Mouse (Mus musculus): ENCODE measurements around the gene Ankar. TPM values are rescaled to one million over a fixed set of nuclear protein-coding genes. Genes with fewer than 3 reads are reported as not detected.

Gene Ankar
- polyA plus RNA-seq, 1 experiment from 2014 or later: not detected

GRCm38 (mm10) chr1:72722646-72723045 lies 22.3 kb upstream of the Ankar start:
- H3K36me3 ChIP-seq: 0 out of 2 replicates have a peak, but pooled peaks cover 7% of the 10 kb centered on the region
- no peaks in the 10 kb centered on the region for H3K9me3 ChIP-seq
- WGBS: 42% methylated on average over 8 of the region's 8 CpGs
- no peak overlapping the region for H3K27ac ChIP-seq (replicated peaks)
- no peak for ATAC-seq (ENCODE audit: low read depth)
- no peak overlapping the region for H3K4me2 ChIP-seq
- H3K27me3 ChIP-seq: no peaks in the 10 kb centered on the region
- H3K4me1 ChIP-seq (replicated peaks): peaks cover 11% of the 10 kb centered on the region
- H3K9ac ChIP-seq: no peak overlapping the region
- no peak overlapping the region for H3K4me3 ChIP-seq

DNA sequence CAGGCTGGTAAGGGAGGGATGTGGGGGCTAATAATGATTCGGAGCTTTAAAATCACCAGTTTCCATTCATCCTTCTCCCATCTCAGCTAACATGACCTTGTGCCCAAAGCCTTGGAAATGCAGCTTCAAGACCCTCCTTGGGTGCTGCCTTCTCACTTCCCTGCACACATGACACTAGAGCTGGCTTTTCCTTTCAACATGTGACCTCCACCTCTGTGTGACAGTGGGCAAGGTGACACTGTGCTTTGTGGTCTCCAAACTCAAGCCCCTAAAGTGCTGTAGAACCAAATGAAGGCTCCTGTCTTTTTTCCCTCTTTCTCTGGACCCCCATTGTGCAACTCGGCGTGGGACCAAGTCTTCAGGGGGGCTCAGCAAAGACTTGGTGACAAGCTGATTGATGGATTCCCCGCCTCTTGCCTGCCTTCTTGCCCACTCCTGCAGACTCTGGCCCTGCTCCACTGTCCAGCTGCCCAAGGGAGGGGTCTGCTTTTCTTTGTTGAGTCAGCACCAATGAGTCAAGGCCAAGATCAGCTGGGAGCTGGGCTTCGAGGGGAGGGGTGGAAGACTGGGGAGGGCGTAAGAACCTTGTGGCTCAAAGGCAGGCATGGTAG lies 19.8 kb upstream of the Ankar start:
- Histone ChIP-seq H3K4me3 (no peak overlapping the region), H3K27ac (replicated peaks) (no peak overlapping the region), H3K27me3 (no peaks in the 10 kb centered on the region), H3K4me1 (replicated peaks) (peaks cover 11% of the 10 kb centered on the region), H3K36me3 (peaks cover 19% of the 10 kb centered on the region), H3K9ac (no peak overlapping the region), H3K4me2 (no peak overlapping the region), H3K9me3 (no peaks in the 10 kb centered on the region)
- ATAC-seq (ENCODE audit: low read depth): peak; percentile 66
- 18% methylated on average over 6 of the region's 6 CpGs for WGBS

- H3K4me1 ChIP-seq (replicated peaks): peaks cover 15% of the 10 kb centered on the region
- no peak overlapping the region for H3K27ac ChIP-seq (replicated peaks)
- no peaks in the 10 kb centered on the region for H3K9me3 ChIP-seq
- peak; percentile 29; the same call in 1 of the 2 replicates for ATAC-seq (ENCODE audit: low read depth)
- no peak overlapping the region for H3K4me3 ChIP-seq
- 20% methylated on average over 5 of the region's 5 CpGs for WGBS
- peaks cover 32% of the 10 kb centered on the region for H3K36me3 ChIP-seq
- H3K9ac ChIP-seq: no peak overlapping the region
- H3K4me2 ChIP-seq: no peak overlapping the region
- no peaks in the 10 kb centered on the region for H3K27me3 ChIP-seq
Measured at GRCm38 (mm10) chr1:72718846-72719245, 18.5 kb upstream of the Ankar start.

DNA sequence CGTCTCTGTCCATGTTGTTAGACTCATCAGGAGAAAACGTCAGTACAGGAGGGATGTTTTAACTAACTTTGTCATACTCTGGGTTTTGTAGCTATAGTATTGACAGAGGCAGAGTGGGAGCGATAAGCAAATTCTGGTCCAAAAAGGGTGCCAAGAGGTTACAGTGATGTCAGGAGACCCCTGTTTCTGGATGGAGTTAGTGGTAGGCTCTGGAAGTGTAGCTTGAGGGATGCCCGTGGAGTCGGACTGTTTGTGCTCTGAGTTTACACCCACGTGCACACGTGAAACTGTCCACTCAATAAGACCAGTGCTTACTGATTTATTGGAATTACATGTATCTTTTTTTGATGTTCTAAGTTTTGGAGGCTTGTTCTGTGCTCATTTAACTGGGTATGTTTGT lies 17.2 kb upstream of the Ankar start:
- no peak overlapping the region for H3K4me2 ChIP-seq
- WGBS: 93% methylated on average over 7 of the region's 7 CpGs
- H3K4me3 ChIP-seq: no peak overlapping the region
- H3K36me3 ChIP-seq: peaks cover 44% of the 10 kb centered on the region
- H3K9me3 ChIP-seq: no peaks in the 10 kb centered on the region
- no peak overlapping the region for H3K27ac ChIP-seq (replicated peaks)
- H3K27me3 ChIP-seq: no peaks in the 10 kb centered on the region
- ATAC-seq (ENCODE audit: low read depth): no peak
- no peak overlapping the region for H3K9ac ChIP-seq
- peaks cover 26% of the 10 kb centered on the region for H3K4me1 ChIP-seq (replicated peaks)

- no peak overlapping the region for H3K9ac ChIP-seq
- no peaks in the 10 kb centered on the region for H3K9me3 ChIP-seq
- no peak overlapping the region for H3K4me3 ChIP-seq
- no peak for ATAC-seq (ENCODE audit: low read depth)
- peaks cover 33% of the 10 kb centered on the region for H3K4me1 ChIP-seq (replicated peaks)
- no peaks in the 10 kb centered on the region for H3K27me3 ChIP-seq
- WGBS: 12% methylated on average over 5 of the region's 5 CpGs
- no peak overlapping the region for H3K27ac ChIP-seq (replicated peaks)
- no peak overlapping the region for H3K4me2 ChIP-seq
- peaks cover 44% of the 10 kb centered on the region for H3K36me3 ChIP-seq
Measured at GRCm38 (mm10) chr1:72716926-72717325, 16.5 kb upstream of the Ankar start.

DNA sequence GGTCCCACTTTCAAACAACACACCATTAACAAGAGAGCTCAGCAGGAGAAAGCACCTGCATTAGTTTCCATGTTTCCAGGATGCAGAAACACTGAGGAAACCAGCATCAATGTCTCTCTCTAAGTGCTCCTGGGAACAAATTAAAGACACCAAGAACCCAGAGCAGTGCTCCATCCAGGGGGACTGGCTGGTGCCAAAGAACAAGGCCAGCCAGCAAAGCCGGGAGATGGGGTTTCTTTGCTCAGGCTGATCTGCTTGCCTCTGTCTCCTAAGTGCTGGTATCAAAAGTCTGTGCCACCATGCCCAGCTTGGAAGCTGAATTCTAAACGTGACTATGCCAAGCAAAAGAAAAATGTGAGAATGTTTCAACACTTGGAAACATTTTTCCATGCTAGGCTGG lies 16.0 kb upstream of the Ankar start:
- no peak for ATAC-seq (ENCODE audit: low read depth)
- H3K9ac ChIP-seq: no peak overlapping the region
- no peaks in the 10 kb centered on the region for H3K9me3 ChIP-seq
- WGBS: 53% methylated on average over 2 of the region's 2 CpGs
- H3K27ac ChIP-seq (replicated peaks): no peak overlapping the region
- H3K4me2 ChIP-seq: no peak overlapping the region
- peaks cover 35% of the 10 kb centered on the region for H3K4me1 ChIP-seq (replicated peaks)
- no peak overlapping the region for H3K4me3 ChIP-seq
- H3K27me3 ChIP-seq: no peaks in the 10 kb centered on the region
- H3K36me3 ChIP-seq: peaks cover 44% of the 10 kb centered on the region

DNA sequence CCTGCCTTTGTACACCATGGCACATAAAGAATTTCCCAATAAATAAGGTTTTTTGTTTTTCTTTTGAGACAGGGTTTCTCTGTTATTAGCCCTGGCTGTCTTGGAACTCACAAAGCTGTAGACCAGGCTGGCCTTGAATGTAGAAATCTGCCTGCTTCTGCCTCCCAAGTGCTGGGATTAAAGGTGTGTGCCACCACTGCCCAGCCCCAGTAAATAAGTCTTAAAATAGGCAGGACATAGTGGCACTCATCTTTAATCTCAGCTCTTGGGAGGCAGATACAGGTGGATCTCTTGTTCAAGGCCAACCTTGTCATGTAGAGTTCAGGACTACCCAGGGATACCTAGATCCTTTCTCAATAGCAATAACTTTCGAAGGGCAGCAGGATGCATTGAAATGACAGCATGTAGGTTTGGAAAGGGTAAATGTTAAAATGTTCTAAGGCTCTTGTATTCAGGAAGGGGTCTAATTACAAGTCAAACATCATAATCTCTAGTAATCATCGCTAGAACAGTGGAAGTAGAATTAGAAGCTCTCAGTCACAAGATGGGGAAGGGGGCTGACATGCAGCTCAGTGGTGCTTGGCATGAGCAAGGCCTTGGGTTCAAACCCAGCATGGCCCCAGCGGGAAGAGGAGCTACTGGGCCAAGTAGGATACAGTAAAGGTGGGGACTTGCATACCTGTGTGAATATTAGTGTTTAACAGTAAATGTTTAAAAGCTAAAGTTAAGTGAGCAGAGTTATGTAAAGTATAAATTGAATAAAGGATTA lies 15.4 kb upstream of the Ankar start:
- Histone ChIP-seq H3K36me3 (peaks cover 40% of the 10 kb centered on the region), H3K4me1 (replicated peaks) (peaks cover 33% of the 10 kb centered on the region), H3K4me2 (no peak overlapping the region), H3K9me3 (no peaks in the 10 kb centered on the region), H3K27ac (replicated peaks) (no peak overlapping the region), H3K9ac (no peak overlapping the region), H3K4me3 (no peak overlapping the region), H3K27me3 (no peaks in the 10 kb centered on the region)
- no peak for ATAC-seq (ENCODE audit: low read depth)
- WGBS: 83% methylated on average over 3 of the region's 3 CpGs

- Histone ChIP-seq H3K4me3 (no peak overlapping the region), H3K9ac (no peak overlapping the region), H3K9me3 (no peaks in the 10 kb centered on the region), H3K27me3 (no peaks in the 10 kb centered on the region), H3K36me3 (peaks cover 39% of the 10 kb centered on the region), H3K27ac (replicated peaks) (no peak overlapping the region), H3K4me1 (replicated peaks) (peaks cover 26% of the 10 kb centered on the region), H3K4me2 (no peak overlapping the region)
- no peak for ATAC-seq (ENCODE audit: low read depth)
- 94% methylated on average over 1 of the region's 1 CpGs for WGBS
Measured at GRCm38 (mm10) chr1:72715065-72715464, 14.7 kb upstream of the Ankar start.

GRCm38 (mm10) chr1:72714547-72714946 lies 14.2 kb upstream of the Ankar start:
- no peak overlapping the region for H3K4me2 ChIP-seq
- no peak for ATAC-seq (ENCODE audit: low read depth)
- 76% methylated on average over 4 of the region's 4 CpGs for WGBS
- peaks cover 37% of the 10 kb centered on the region for H3K36me3 ChIP-seq
- no peaks in the 10 kb centered on the region for H3K9me3 ChIP-seq
- H3K4me1 ChIP-seq (replicated peaks): peaks cover 24% of the 10 kb centered on the region
- no peak overlapping the region for H3K9ac ChIP-seq
- no peak overlapping the region for H3K27ac ChIP-seq (replicated peaks)
- H3K4me3 ChIP-seq: no peak overlapping the region
- no peaks in the 10 kb centered on the region for H3K27me3 ChIP-seq

- no peaks in the 10 kb centered on the region for H3K27me3 ChIP-seq
- ATAC-seq (ENCODE audit: low read depth): no peak; the same call in 1 of the 2 replicates
- H3K4me1 ChIP-seq (replicated peaks): peaks cover 24% of the 10 kb centered on the region
- no peaks in the 10 kb centered on the region for H3K9me3 ChIP-seq
- peak overlapping the region; percentile 88 for H3K4me2 ChIP-seq
- H3K9ac ChIP-seq: peak overlapping the region; percentile 80
- peaks cover 37% of the 10 kb centered on the region for H3K36me3 ChIP-seq
- peak overlapping the region; percentile 91 for H3K27ac ChIP-seq (replicated peaks)
- 2% methylated on average over 17 of the region's 17 CpGs for WGBS
- peak overlapping the region; percentile 75 for H3K4me3 ChIP-seq
Measured at GRCm38 (mm10) chr1:72711684-72712083, 11.3 kb upstream of the Ankar start.

GRCm38 (mm10) chr1:72710753-72711653 lies 10.6 kb upstream of the Ankar start, which contains the start of gene Rpl37a:
Rpl37a (plus strand) TSS chr1:72711290.
- H3K9me3 ChIP-seq: no peaks in the 10 kb centered on the region
- peaks cover 24% of the 10 kb centered on the region for H3K4me1 ChIP-seq (replicated peaks)
- peak within 1 kb of the TSS; percentile 75 for H3K4me3 ChIP-seq
- peak; percentile 94 for ATAC-seq (ENCODE audit: low read depth)
- peaks cover 33% of the 10 kb centered on the region for H3K36me3 ChIP-seq
- 3% methylated on average over 68 of the region's 68 CpGs for WGBS
- H3K27me3 ChIP-seq: no peaks in the 10 kb centered on the region
- peak within 1 kb of the TSS; percentile 91 for H3K27ac ChIP-seq (replicated peaks)
- H3K4me2 ChIP-seq: peak within 1 kb of the TSS; percentile 88
- H3K9ac ChIP-seq: peak within 1 kb of the TSS; percentile 80

DNA sequence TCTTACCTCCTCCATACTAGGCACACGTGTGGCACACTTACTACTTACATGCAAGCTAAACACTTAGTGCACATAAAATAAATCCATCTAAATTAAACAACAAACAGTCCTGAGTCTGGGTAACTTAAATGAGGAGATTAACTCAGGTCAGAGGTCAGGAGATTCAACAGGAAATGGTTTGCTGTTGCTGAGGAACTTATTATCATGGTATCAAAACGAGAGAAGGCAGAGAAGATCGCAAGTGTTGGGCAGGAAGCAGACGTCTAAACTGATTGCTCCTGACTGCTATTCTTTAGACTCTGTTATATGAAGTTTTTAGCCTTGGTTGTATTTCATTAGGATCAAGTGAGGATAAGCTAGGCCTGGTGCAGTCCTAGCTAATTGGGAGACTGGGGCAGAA lies 7.1 kb upstream of the Ankar start:
- H3K4me3 ChIP-seq: no peak overlapping the region
- H3K36me3 ChIP-seq: no peaks in the 10 kb centered on the region
- WGBS: 74% methylated on average over 4 of the region's 4 CpGs
- peaks cover 8% of the 10 kb centered on the region for H3K4me1 ChIP-seq (replicated peaks)
- no peak for ATAC-seq (ENCODE audit: low read depth)
- no peak overlapping the region for H3K9ac ChIP-seq
- no peak overlapping the region for H3K4me2 ChIP-seq
- H3K27ac ChIP-seq (replicated peaks): no peak overlapping the region
- H3K27me3 ChIP-seq: no peaks in the 10 kb centered on the region
- H3K9me3 ChIP-seq: no peaks in the 10 kb centered on the region
